Mouse (Mus musculus): ENCODE data around the gene Ltv1. TPM values are rescaled to one million over a fixed set of nuclear protein-coding genes. Genes with fewer than 3 reads are reported as not detected.

The Ltv1 gene
- total RNA-seq, 1 experiment, result 38.6 TPM

DNA sequence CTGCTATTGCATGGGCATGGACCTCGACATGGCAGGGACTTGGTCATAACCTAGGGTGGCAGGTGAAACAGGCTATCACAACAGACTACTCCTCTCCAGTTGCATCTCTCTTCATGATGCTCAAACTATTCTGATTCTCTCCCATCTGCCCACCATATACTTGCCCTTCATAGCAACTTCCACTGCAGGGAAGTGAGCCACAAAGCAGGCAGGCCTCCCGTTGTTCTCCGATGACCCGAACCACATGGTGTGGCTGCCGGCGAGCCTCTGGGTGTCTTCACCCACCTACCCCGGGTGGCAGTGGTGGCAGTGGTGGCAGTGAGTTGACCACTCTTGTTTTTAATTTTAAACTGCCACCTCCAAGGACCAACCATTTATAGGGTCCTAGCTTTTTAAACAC lies 57.2 kb downstream of the Ltv1 start:
- no peak overlapping the region for H3K4me3 ChIP-seq (ENCODE audit: insufficient read depth in 1 of 2, low read depth in 1 of 2, low read length in 2 of 2, poor library complexity in 1 of 2, severe bottlenecking in 1 of 2)
- H3K36me3 ChIP-seq (ENCODE audit: control insufficient read depth, insufficient read depth, low read length, poor library complexity, severe bottlenecking), result no peaks in the 10 kb centered on the region
- no peak overlapping the region for H3K9ac ChIP-seq (ENCODE audit: insufficient read depth, low read depth, low read length, poor library complexity, severe bottlenecking)
- no peaks in the 10 kb centered on the region for H3K4me1 ChIP-seq (ENCODE audit: control insufficient read depth in 2 of 2, insufficient read depth in 2 of 2, low read length in 2 of 2, poor library complexity in 1 of 2)
- TF ChIP-seq ZNF384 (IDR thresholded peaks at IDR 0.05; ENCODE audit: low read depth, low read length) (no peak), MAFK (IDR thresholded peaks at IDR 0.05; ENCODE audit: insufficient read depth, low read depth, low read length) (no peak), CHD2 (IDR thresholded peaks at IDR 0.05; ENCODE audit: low read depth, low read length) (no peak), HCFC1 (IDR thresholded peaks at IDR 0.05; ENCODE audit: borderline replicate concordance, insufficient read depth, low read length) (no peak), ZC3H11A (IDR thresholded peaks at IDR 0.05; ENCODE audit: borderline replicate concordance, low read depth, low read length) (no peak)
- in situ Hi-C loops (cut with MboI; ENCODE audit: low sequenced_read_pairs in 2 of 2, unreplicated experiment in 2 of 2), result no loop called here
- no peak for DNase-seq (ENCODE audit: low read depth, low spot score)
- no peaks in the 10 kb centered on the region for H3K9me3 ChIP-seq (ENCODE audit: control insufficient read depth, insufficient read depth, low read depth, low read length)
- no peak overlapping the region for H3K27ac ChIP-seq (ENCODE audit: insufficient read depth, low read depth, low read length, poor library complexity, severe bottlenecking)

DNA sequence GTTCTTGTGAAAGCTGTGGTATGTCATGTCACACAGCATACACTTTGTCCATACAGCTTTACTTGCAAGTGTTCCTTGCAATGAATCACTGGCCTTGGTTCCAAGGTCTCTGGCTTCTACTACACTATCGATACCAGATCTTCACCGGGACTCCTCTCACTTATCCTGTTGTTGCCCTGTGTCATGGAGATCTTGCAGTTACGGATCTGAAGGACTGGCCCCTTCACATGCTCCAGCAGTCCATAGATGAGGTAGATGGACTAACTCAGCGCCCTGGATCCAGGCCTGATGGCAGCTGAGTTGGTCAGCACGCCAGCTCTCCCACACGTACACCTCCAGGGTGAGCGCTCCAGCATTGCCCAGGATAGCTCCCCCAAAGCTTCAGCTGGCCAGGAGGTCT lies 57.7 kb downstream of the Ltv1 start:
- in situ Hi-C loops (cut with MboI; ENCODE audit: low sequenced_read_pairs in 2 of 2, unreplicated experiment in 2 of 2), result no loop called here
- no peak for TF ChIP-seq MAFK (IDR thresholded peaks at IDR 0.05; ENCODE audit: insufficient read depth, low read depth, low read length)
- no peak for TF ChIP-seq HCFC1 (IDR thresholded peaks at IDR 0.05; ENCODE audit: borderline replicate concordance, insufficient read depth, low read length)
- no peak for TF ChIP-seq ZC3H11A (IDR thresholded peaks at IDR 0.05; ENCODE audit: borderline replicate concordance, low read depth, low read length)
- TF ChIP-seq ZNF384 (IDR thresholded peaks at IDR 0.05; ENCODE audit: low read depth, low read length), result no peak
- no peak for TF ChIP-seq CHD2 (IDR thresholded peaks at IDR 0.05; ENCODE audit: low read depth, low read length)
- no peak overlapping the region for H3K9ac ChIP-seq (ENCODE audit: insufficient read depth, low read depth, low read length, poor library complexity, severe bottlenecking)
- H3K27ac ChIP-seq (ENCODE audit: insufficient read depth, low read depth, low read length, poor library complexity, severe bottlenecking), result no peak overlapping the region
- no peak for DNase-seq (ENCODE audit: low read depth, low spot score)
- H3K9me3 ChIP-seq (ENCODE audit: control insufficient read depth, insufficient read depth, low read depth, low read length), result no peaks in the 10 kb centered on the region
- no peaks in the 10 kb centered on the region for H3K4me1 ChIP-seq (ENCODE audit: control insufficient read depth in 2 of 2, insufficient read depth in 2 of 2, low read length in 2 of 2, poor library complexity in 1 of 2)
- no peaks in the 10 kb centered on the region for H3K36me3 ChIP-seq (ENCODE audit: control insufficient read depth, insufficient read depth, low read length, poor library complexity, severe bottlenecking)
- H3K4me3 ChIP-seq (ENCODE audit: insufficient read depth in 1 of 2, low read depth in 1 of 2, low read length in 2 of 2, poor library complexity in 1 of 2, severe bottlenecking in 1 of 2), result no peak overlapping the region

DNA sequence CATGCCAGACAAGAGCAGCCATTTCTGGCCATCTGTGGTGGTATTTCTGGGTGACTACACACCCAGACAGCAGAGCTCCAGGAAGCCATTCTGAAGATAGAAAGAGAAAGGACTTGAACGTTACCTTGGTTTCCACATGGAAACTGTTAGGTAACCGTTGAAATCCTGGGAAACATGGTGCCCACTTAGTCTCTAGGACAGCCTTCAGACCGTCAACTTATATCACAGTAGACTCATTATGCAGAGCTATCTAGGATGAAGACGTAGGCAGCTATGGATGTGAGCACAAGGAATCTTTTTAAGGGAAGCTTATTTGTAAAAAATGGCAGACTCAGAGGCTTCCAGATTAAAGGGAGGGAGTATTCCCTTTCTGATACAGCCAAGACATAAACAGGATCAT lies 59.1 kb downstream of the Ltv1 start:
- no peak overlapping the region for H3K9ac ChIP-seq (ENCODE audit: insufficient read depth, low read depth, low read length, poor library complexity, severe bottlenecking)
- in situ Hi-C loops (cut with MboI; ENCODE audit: low sequenced_read_pairs in 2 of 2, unreplicated experiment in 2 of 2), result no loop called here
- no peak for DNase-seq (ENCODE audit: low read depth, low spot score)
- H3K27ac ChIP-seq (ENCODE audit: insufficient read depth, low read depth, low read length, poor library complexity, severe bottlenecking), result no peak overlapping the region
- H3K4me1 ChIP-seq (ENCODE audit: control insufficient read depth in 2 of 2, insufficient read depth in 2 of 2, low read length in 2 of 2, poor library complexity in 1 of 2), result no peaks in the 10 kb centered on the region
- H3K9me3 ChIP-seq (ENCODE audit: control insufficient read depth, insufficient read depth, low read depth, low read length), result no peaks in the 10 kb centered on the region
- H3K4me3 ChIP-seq (ENCODE audit: insufficient read depth in 1 of 2, low read depth in 1 of 2, low read length in 2 of 2, poor library complexity in 1 of 2, severe bottlenecking in 1 of 2), result no peak overlapping the region
- TF ChIP-seq ZNF384 (IDR thresholded peaks at IDR 0.05; ENCODE audit: low read depth, low read length) (no peak), HCFC1 (IDR thresholded peaks at IDR 0.05; ENCODE audit: borderline replicate concordance, insufficient read depth, low read length) (no peak), MAFK (IDR thresholded peaks at IDR 0.05; ENCODE audit: insufficient read depth, low read depth, low read length) (no peak), ZC3H11A (IDR thresholded peaks at IDR 0.05; ENCODE audit: borderline replicate concordance, low read depth, low read length) (no peak), CHD2 (IDR thresholded peaks at IDR 0.05; ENCODE audit: low read depth, low read length) (no peak)
- no peaks in the 10 kb centered on the region for H3K36me3 ChIP-seq (ENCODE audit: control insufficient read depth, insufficient read depth, low read length, poor library complexity, severe bottlenecking)

Other genes with a start within 250 kb of the Ltv1 start
- 0.90 and 2.5 TPM in 2 replicates for gene Stx11, start 228.9 kb downstream of the Ltv1 start, total RNA-seq (2012; rRNA removed)
- gene Sf3b5, start 187.8 kb downstream of the Ltv1 start, total RNA-seq (2012; rRNA removed), result 34.1 and 37.7 TPM in 2 replicates
- 1.2 and 13.4 TPM in 2 replicates for gene Plagl1, start 132.7 kb downstream of the Ltv1 start, total RNA-seq (2012; rRNA removed)
- not detected in 2 replicates for gene Zc2hc1b, start 15.1 kb downstream of the Ltv1 start, total RNA-seq (2012; rRNA removed)